Mouse (Mus musculus) c-Kit-positive CD71-negative TER-119-negative erythroid progenitor cells, embryonic 14.5 days (primary cell): ENCODE data around the gene Itih3.

Experiments used
- DNase-seq: peaks from one replicate; pipeline ENCODE4 v3.0.0-alpha.2; 2013; ENCODE audit warnings: low read depth

Itih3 gene

GRCm38 (mm10) chr14:30902628-30903027 lies 20.9 kb downstream of the Itih3 start:
- no peak for DNase-seq

- no peak for DNase-seq
Measured at GRCm38 (mm10) chr14:30899972-30900371, 23.6 kb downstream of the Itih3 start.

GRCm38 (mm10) chr14:30888271-30888732 lies 35.3 kb downstream of the Itih3 start:
- no peak for DNase-seq

GRCm38 (mm10) chr14:30886204-30886603 lies 37.4 kb downstream of the Itih3 start, which contains the start of gene Itih4:
Gene Itih4 (plus strand): TSS chr14:30886476.
- no peak for DNase-seq

GRCm38 (mm10) chr14:30885298-30885697 lies 38.3 kb downstream of the Itih3 start:
- no peak for DNase-seq

GRCm38 (mm10) chr14:30881718-30882108 lies 41.8 kb downstream of the Itih3 start:
- DNase-seq = no peak

GRCm38 (mm10) chr14:30880811-30881717 lies 42.5 kb downstream of the Itih3 start:
- DNase-seq = peak; percentile 49

GRCm38 (mm10) chr14:30880251-30880650 lies 43.3 kb downstream of the Itih3 start:
- no peak for DNase-seq

- DNase-seq = no peak
Measured at GRCm38 (mm10) chr14:30879794-30880193, 43.8 kb downstream of the Itih3 start.

- DNase-seq = no peak
Measured at GRCm38 (mm10) chr14:30878958-30879571, 44.5 kb downstream of the Itih3 start, which contains the start of gene Mustn1. Gene Mustn1 (plus strand): TSS chr14:30879200.

GRCm38 (mm10) chr14:30877827-30878226 lies 45.7 kb downstream of the Itih3 start:
- no peak for DNase-seq

GRCm38 (mm10) chr14:30876451-30876850 lies 47.1 kb downstream of the Itih3 start:
- DNase-seq = no peak

GRCm38 (mm10) chr14:30875955-30876354 lies 47.6 kb downstream of the Itih3 start:
- no peak for DNase-seq

- no peak for DNase-seq
Measured at GRCm38 (mm10) chr14:30875130-30875865, 48.3 kb downstream of the Itih3 start.

- no peak for DNase-seq
Measured at GRCm38 (mm10) chr14:30874095-30874700, 49.4 kb downstream of the Itih3 start.

GRCm38 (mm10) chr14:30870206-30871147 lies 53.1 kb downstream of the Itih3 start:
- no peak for DNase-seq

- DNase-seq = no peak
Measured at GRCm38 (mm10) chr14:30869391-30869801, 54.2 kb downstream of the Itih3 start.

- DNase-seq = no peak
Measured at GRCm38 (mm10) chr14:30868826-30869225, 54.7 kb downstream of the Itih3 start.

- peak; percentile 56 for DNase-seq
Measured at GRCm38 (mm10) chr14:30867042-30867441, 56.5 kb downstream of the Itih3 start.

- no peak for DNase-seq
Measured at GRCm38 (mm10) chr14:30865311-30865710, 58.2 kb downstream of the Itih3 start.

- DNase-seq = no peak
Measured at GRCm38 (mm10) chr14:30862368-30862767, 61.2 kb downstream of the Itih3 start.
